Mouse (Mus musculus): ENCODE measurements around the gene Cpne2. TPM values are rescaled to one million over a fixed set of nuclear protein-coding genes. Genes with fewer than 3 reads are reported as not detected.

Cpne2 gene
- total and polyA plus RNA-seq, 2 experiments from 2014 or later, result 3.7 to 11.7 TPM

DNA sequence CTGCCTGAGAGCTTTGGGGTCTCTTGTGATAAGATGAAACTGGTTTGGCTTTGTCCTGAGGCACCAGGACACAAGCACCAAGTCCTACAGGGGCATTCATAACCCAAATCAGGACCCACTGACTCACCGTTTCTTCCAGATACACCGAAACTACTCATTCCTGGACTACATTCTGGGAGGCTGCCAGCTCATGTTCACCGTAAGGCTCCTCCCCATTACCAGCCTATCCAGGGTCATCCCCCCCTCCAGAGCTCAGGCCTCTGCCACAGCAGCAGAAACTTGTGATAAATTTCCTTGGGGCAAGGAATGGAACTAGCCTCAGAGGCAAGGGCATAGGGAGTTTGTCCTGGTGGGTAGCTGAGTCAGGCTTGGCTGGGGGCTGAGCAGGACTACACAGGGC is 24.5 kb downstream of the Cpne2 start:
- Histone ChIP-seq H3K4me2 (ENCODE audit: low read depth, low read length) (no peak overlapping the region), H3K9ac (replicated peaks; ENCODE audit: low read depth, low read length) (no peak overlapping the region), H3K27ac (ENCODE audit: low read depth) (no peak overlapping the region), H3K4me3 (ENCODE audit: low read depth, low read length) (no peak overlapping the region), H3K4me1 (ENCODE audit: control insufficient read depth, insufficient read depth) (no peaks in the 10 kb centered on the region), H3K36me3 (replicated peaks; ENCODE audit: control insufficient read depth, insufficient read depth, low read length) (no peaks in the 10 kb centered on the region), H3K27me3 (ENCODE audit: control insufficient read depth, insufficient read depth, low read length) (no peaks in the 10 kb centered on the region), H3K9me3 (replicated peaks; ENCODE audit: control insufficient read depth, low read length) (no peaks in the 10 kb centered on the region)
- 53% methylated on average over 3 of the region's 3 CpGs for WGBS
- DNase-seq (ENCODE audit: low spot score) (no peak), ATAC-seq (ENCODE audit: insufficient read depth, low read depth) (no peak)
- no peak for TF ChIP-seq EP300 (IDR thresholded peaks at IDR 0.05; ENCODE audit: low read depth)
- TF ChIP-seq CTCF (IDR thresholded peaks at IDR 0.05; ENCODE audit: low read depth), result no peak

DNA sequence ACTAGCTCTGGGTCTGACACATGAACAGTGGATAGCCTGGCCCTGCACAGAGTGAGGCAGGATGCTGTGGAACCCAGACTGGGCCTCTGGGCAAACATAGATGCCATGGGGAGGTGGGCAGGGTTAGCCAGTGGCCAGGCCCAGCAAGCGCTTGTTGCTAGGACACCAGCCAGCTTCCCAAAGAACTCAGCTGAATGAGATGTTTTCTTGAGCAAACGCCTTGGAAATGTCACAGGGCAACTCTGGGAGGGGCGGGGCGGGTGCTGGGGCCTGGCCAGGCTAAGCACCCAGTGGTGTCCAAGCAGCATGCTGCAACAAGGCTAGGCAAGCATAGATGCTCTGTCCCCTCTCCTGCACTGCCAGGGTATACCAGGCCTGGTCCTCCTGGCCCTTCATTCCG is 28.5 kb downstream of the Cpne2 start:
- Histone ChIP-seq H3K36me3 (replicated peaks; ENCODE audit: control insufficient read depth, insufficient read depth, low read length) (no peaks in the 10 kb centered on the region), H3K9me3 (replicated peaks; ENCODE audit: control insufficient read depth, low read length) (no peaks in the 10 kb centered on the region), H3K4me2 (ENCODE audit: low read depth, low read length) (no peak overlapping the region), H3K4me1 (ENCODE audit: control insufficient read depth, insufficient read depth) (no peaks in the 10 kb centered on the region), H3K27ac (ENCODE audit: low read depth) (no peak overlapping the region), H3K9ac (replicated peaks; ENCODE audit: low read depth, low read length) (no peak overlapping the region), H3K4me3 (ENCODE audit: low read depth, low read length) (no peak overlapping the region), H3K27me3 (ENCODE audit: control insufficient read depth, insufficient read depth, low read length) (no peaks in the 10 kb centered on the region)
- no peak for ATAC-seq (ENCODE audit: insufficient read depth, low read depth)
- TF ChIP-seq EP300 (IDR thresholded peaks at IDR 0.05; ENCODE audit: low read depth), result no peak
- no peak for TF ChIP-seq CTCF (IDR thresholded peaks at IDR 0.05; ENCODE audit: low read depth)
- 69% methylated on average over 5 of the region's 5 CpGs for WGBS
- no peak for DNase-seq (ENCODE audit: low spot score)

DNA sequence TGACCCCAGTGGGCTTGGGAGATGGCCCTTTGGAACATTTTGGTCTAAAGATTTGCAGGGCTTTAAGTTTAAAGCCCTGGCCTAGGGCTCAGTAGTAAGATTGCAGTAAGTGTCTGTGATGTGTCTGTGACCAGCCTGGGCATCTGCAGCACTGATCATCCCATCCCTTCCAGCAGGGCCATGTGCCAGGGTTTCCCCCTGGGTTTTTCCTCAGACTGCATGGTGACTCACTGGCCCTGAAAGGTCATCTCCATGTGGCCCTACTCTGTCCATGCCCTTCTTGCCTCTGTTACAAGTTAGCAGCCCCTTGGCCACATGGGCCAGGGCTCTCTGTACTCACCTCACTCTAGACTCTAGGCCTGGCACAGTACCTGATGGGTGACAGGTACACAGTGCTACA is 31.6 kb downstream of the Cpne2 start:
- ATAC-seq (ENCODE audit: insufficient read depth, low read depth) (no peak), DNase-seq (ENCODE audit: low spot score) (no peak)
- Histone ChIP-seq H3K27ac (ENCODE audit: low read depth) (no peak overlapping the region), H3K4me2 (ENCODE audit: low read depth, low read length) (no peak overlapping the region), H3K4me3 (ENCODE audit: low read depth, low read length) (no peak overlapping the region), H3K9ac (replicated peaks; ENCODE audit: low read depth, low read length) (no peak overlapping the region), H3K9me3 (replicated peaks; ENCODE audit: control insufficient read depth, low read length) (no peaks in the 10 kb centered on the region), H3K4me1 (ENCODE audit: control insufficient read depth, insufficient read depth) (no peaks in the 10 kb centered on the region), H3K36me3 (replicated peaks; ENCODE audit: control insufficient read depth, insufficient read depth, low read length) (no peaks in the 10 kb centered on the region), H3K27me3 (ENCODE audit: control insufficient read depth, insufficient read depth, low read length) (no peaks in the 10 kb centered on the region)
- no peak for TF ChIP-seq CTCF (IDR thresholded peaks at IDR 0.05; ENCODE audit: low read depth)
- no peak for TF ChIP-seq EP300 (IDR thresholded peaks at IDR 0.05; ENCODE audit: low read depth)

DNA sequence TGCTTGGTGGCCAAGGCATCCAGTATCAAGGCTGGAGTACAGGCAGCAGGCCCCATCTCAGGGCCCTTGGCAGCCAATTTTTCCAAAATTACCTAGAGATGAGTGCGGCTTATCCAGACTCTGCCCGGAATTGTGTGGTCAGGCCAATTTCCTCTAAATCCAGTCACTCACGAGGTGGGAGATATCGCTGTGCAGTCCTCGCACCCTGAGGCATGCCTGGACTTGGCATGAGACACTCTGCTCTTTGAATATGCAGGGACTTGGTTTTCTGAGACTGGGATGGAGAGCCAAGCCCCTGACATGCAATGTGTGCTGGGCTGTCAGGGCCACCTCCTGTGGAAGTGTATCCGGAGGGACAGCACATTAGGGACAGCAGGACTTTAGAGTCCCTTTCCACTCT is 33.2 kb downstream of the Cpne2 start:
- Histone ChIP-seq H3K27me3 (ENCODE audit: control insufficient read depth, insufficient read depth, low read length) (no peaks in the 10 kb centered on the region), H3K4me3 (ENCODE audit: low read depth, low read length) (no peak overlapping the region), H3K27ac (ENCODE audit: low read depth) (no peak overlapping the region), H3K36me3 (replicated peaks; ENCODE audit: control insufficient read depth, insufficient read depth, low read length) (no peaks in the 10 kb centered on the region), H3K9ac (replicated peaks; ENCODE audit: low read depth, low read length) (no peak overlapping the region), H3K9me3 (replicated peaks; ENCODE audit: control insufficient read depth, low read length) (no peaks in the 10 kb centered on the region), H3K4me1 (ENCODE audit: control insufficient read depth, insufficient read depth) (no peaks in the 10 kb centered on the region), H3K4me2 (ENCODE audit: low read depth, low read length) (no peak overlapping the region)
- ATAC-seq (ENCODE audit: insufficient read depth, low read depth), result no peak
- WGBS, result 62% methylated on average over 6 of the region's 6 CpGs
- no peak for DNase-seq (ENCODE audit: low spot score)
- TF ChIP-seq EP300 (IDR thresholded peaks at IDR 0.05; ENCODE audit: low read depth), result no peak
- no peak for TF ChIP-seq CTCF (IDR thresholded peaks at IDR 0.05; ENCODE audit: low read depth)

DNA sequence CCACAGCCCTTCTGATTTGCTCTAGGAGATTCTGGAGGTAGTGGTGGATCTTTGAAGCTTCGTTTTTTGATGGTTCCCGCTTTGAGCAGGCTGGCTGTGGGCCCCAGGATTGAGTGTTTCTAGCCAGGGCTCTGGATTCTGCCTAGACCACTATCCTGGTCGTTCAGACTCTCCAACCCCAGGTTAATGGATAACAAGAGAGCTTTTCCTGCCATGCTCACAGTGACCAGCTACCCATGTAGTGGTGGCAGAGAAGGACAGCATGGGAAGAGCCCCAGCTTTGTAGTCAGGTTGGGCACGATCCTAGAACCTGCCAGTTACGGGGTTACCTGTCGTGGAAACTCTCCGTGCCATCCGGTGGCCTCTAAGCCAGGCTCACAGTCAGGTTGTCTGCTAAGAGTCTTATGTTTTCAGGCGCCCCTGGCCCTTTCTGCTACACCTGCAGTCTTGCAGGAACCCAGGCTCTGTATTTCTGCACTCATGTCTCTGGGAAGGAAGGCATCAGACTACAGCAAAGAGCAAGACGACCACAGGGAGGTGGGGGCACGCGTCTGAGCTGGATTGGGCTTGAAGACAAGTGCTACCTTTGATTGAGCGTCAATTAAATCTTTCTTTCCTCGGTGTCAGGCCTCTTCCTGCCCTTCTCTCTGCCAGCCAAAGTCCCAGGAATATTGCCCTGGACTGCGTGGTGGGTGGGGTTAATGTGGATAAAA is 33.8 kb downstream of the Cpne2 start:
- Histone ChIP-seq H3K36me3 (replicated peaks; ENCODE audit: control insufficient read depth, insufficient read depth, low read length) (no peaks in the 10 kb centered on the region), H3K4me2 (ENCODE audit: low read depth, low read length) (no peak overlapping the region), H3K4me3 (ENCODE audit: low read depth, low read length) (no peak overlapping the region), H3K27ac (ENCODE audit: low read depth) (no peak overlapping the region), H3K27me3 (ENCODE audit: control insufficient read depth, insufficient read depth, low read length) (no peaks in the 10 kb centered on the region), H3K4me1 (ENCODE audit: control insufficient read depth, insufficient read depth) (no peaks in the 10 kb centered on the region), H3K9me3 (replicated peaks; ENCODE audit: control insufficient read depth, low read length) (no peaks in the 10 kb centered on the region), H3K9ac (replicated peaks; ENCODE audit: low read depth, low read length) (no peak overlapping the region)
- ATAC-seq (ENCODE audit: insufficient read depth, low read depth) (no peak), DNase-seq (ENCODE audit: low spot score) (no peak)
- TF ChIP-seq EP300 (IDR thresholded peaks at IDR 0.05; ENCODE audit: low read depth) (no peak), CTCF (IDR thresholded peaks at IDR 0.05; ENCODE audit: low read depth) (no peak)
- WGBS, result 74% methylated on average over 15 of the region's 15 CpGs
